Mouse (Mus musculus): ENCODE data around the gene Pik3cg. TPM values are rescaled to one million over a fixed set of nuclear protein-coding genes. Genes with fewer than 3 reads are reported as not detected.
"Not testable (repeated sequence)": the region's sequence is repeated elsewhere in the genome, so short reads cannot be mapped to it uniquely, and the experiment has no call there.

Pik3cg gene
- polyA plus RNA-seq (2015; fragmentation: Nextera tagmentation; extraction: Ambion mirVana), result 2.8 and 3.3 TPM in 2 replicates

GRCm38 (mm10) chr12:32207948-32208891 lies at the start of gene Pik3cg:
TSS of gene Pik3cg (minus strand) at chr12:32208659.
- Histone ChIP-seq H3K4me3 (ENCODE audit: low read depth, low read length) (peak within 1 kb of the TSS; percentile 58), H3K4me2 (ENCODE audit: low read depth, low read length) (peak within 1 kb of the TSS; percentile 69), H3K36me3 (replicated peaks; ENCODE audit: insufficient read depth, low read length) (peaks cover 13% of the 10 kb centered on the region), H3K27ac (ENCODE audit: low read depth) (peak within 1 kb of the TSS; percentile 81), H3K9me3 (ENCODE audit: low read length) (no peaks in the 10 kb centered on the region), H3K4me1 (ENCODE audit: insufficient read depth) (peaks cover 16% of the 10 kb centered on the region), H3K9ac (replicated peaks) (peak within 1 kb of the TSS; percentile 68), H3K27me3 (ENCODE audit: insufficient read depth, low read length) (no peaks in the 10 kb centered on the region)
- WGBS (ENCODE audit: insufficient replicate concordance), result 16% methylated on average over 22 of the region's 22 CpGs
- ATAC-seq (peak; percentile 75), DNase-seq (peak; percentile 51)
- TF ChIP-seq CTCF (IDR thresholded peaks at IDR 0.05; ENCODE audit: low read depth) (no peak), EP300 (IDR thresholded peaks at IDR 0.05; ENCODE audit: low read depth) (no peak; the same call in 1 of the 2 replicates)

- TF ChIP-seq EP300 (IDR thresholded peaks at IDR 0.05; ENCODE audit: low read depth), result no peak
- no peak for TF ChIP-seq CTCF (IDR thresholded peaks at IDR 0.05; ENCODE audit: low read depth)
- Histone ChIP-seq H3K4me1 (ENCODE audit: insufficient read depth) (no peaks in the 10 kb centered on the region), H3K9ac (replicated peaks) (no peak overlapping the region), H3K4me2 (ENCODE audit: low read depth, low read length) (no peak overlapping the region), H3K36me3 (replicated peaks; ENCODE audit: insufficient read depth, low read length) (no peaks in the 10 kb centered on the region), H3K9me3 (ENCODE audit: low read length) (no peaks in the 10 kb centered on the region), H3K27ac (ENCODE audit: low read depth) (no peak overlapping the region), H3K4me3 (ENCODE audit: low read depth, low read length) (no peak overlapping the region), H3K27me3 (ENCODE audit: insufficient read depth, low read length) (no peaks in the 10 kb centered on the region)
- no peak for DNase-seq
- WGBS (ENCODE audit: insufficient replicate concordance), result 51% methylated on average over 2 of the region's 2 CpGs
- no peak for ATAC-seq
These were observed 40.0 kb upstream of the Pik3cg start for GRCm38 (mm10) chr12:32248483-32248882.

- Histone ChIP-seq H3K4me3 (ENCODE audit: low read depth, low read length) (no peak overlapping the region), H3K27me3 (ENCODE audit: insufficient read depth, low read length) (no peaks in the 10 kb centered on the region), H3K9me3 (ENCODE audit: low read length) (no peaks in the 10 kb centered on the region), H3K36me3 (replicated peaks; ENCODE audit: insufficient read depth, low read length) (no peaks in the 10 kb centered on the region), H3K4me1 (ENCODE audit: insufficient read depth) (no peaks in the 10 kb centered on the region), H3K4me2 (ENCODE audit: low read depth, low read length) (no peak overlapping the region), H3K27ac (ENCODE audit: low read depth) (no peak overlapping the region), H3K9ac (replicated peaks) (no peak overlapping the region)
- TF ChIP-seq CTCF (IDR thresholded peaks at IDR 0.05; ENCODE audit: low read depth) (peak; percentile 81), EP300 (IDR thresholded peaks at IDR 0.05; ENCODE audit: low read depth) (no peak)
- DNase-seq (peak; percentile 47), ATAC-seq (no peak)
- WGBS (ENCODE audit: insufficient replicate concordance), result 56% methylated on average over 5 of the region's 5 CpGs
These were observed 37.2 kb upstream of the Pik3cg start for GRCm38 (mm10) chr12:32245566-32246233.

GRCm38 (mm10) chr12:32243586-32243985 lies 35.1 kb upstream of the Pik3cg start:
- Histone ChIP-seq H3K36me3 (replicated peaks; ENCODE audit: insufficient read depth, low read length) (no peaks in the 10 kb centered on the region), H3K9ac (replicated peaks) (no peak overlapping the region), H3K27ac (ENCODE audit: low read depth) (no peak overlapping the region), H3K27me3 (ENCODE audit: insufficient read depth, low read length) (no peaks in the 10 kb centered on the region), H3K9me3 (ENCODE audit: low read length) (no peaks in the 10 kb centered on the region), H3K4me1 (ENCODE audit: insufficient read depth) (no peaks in the 10 kb centered on the region), H3K4me3 (ENCODE audit: low read depth, low read length) (no peak overlapping the region), H3K4me2 (ENCODE audit: low read depth, low read length) (no peak overlapping the region)
- no peak; the same call in 1 of the 2 replicates for ATAC-seq
- no peak for DNase-seq
- no peak for TF ChIP-seq CTCF (IDR thresholded peaks at IDR 0.05; ENCODE audit: low read depth)
- TF ChIP-seq EP300 (IDR thresholded peaks at IDR 0.05; ENCODE audit: low read depth), result no peak
- 74% methylated on average over 1 of the region's 1 CpGs for WGBS (ENCODE audit: insufficient replicate concordance)

GRCm38 (mm10) chr12:32239134-32239533 lies 30.7 kb upstream of the Pik3cg start:
- not testable (repeated sequence) for H3K4me1 ChIP-seq (ENCODE audit: insufficient read depth); H3K4me2 ChIP-seq (ENCODE audit: low read depth, low read length); H3K9me3 ChIP-seq (ENCODE audit: low read length); H3K9ac ChIP-seq (replicated peaks); H3K4me3 ChIP-seq (ENCODE audit: low read depth, low read length); DNase-seq; H3K27ac ChIP-seq (ENCODE audit: low read depth); H3K27me3 ChIP-seq (ENCODE audit: insufficient read depth, low read length); H3K36me3 ChIP-seq (replicated peaks; ENCODE audit: insufficient read depth, low read length)
- WGBS (ENCODE audit: insufficient replicate concordance), result 76% methylated on average over 3 of the region's 3 CpGs
- ATAC-seq, result 0 out of 2 replicates have a peak, but pooled peaks have one; percentile 40

GRCm38 (mm10) chr12:32238433-32238832 lies 30.0 kb upstream of the Pik3cg start:
- H3K4me2 ChIP-seq (ENCODE audit: low read depth, low read length), result no peak overlapping the region
- no peaks in the 10 kb centered on the region for H3K9me3 ChIP-seq (ENCODE audit: low read length)
- DNase-seq, result no peak
- H3K4me1 ChIP-seq (ENCODE audit: insufficient read depth), result no peaks in the 10 kb centered on the region
- H3K27me3 ChIP-seq (ENCODE audit: insufficient read depth, low read length), result no peaks in the 10 kb centered on the region
- no peak overlapping the region for H3K9ac ChIP-seq (replicated peaks)
- TF ChIP-seq EP300 (IDR thresholded peaks at IDR 0.05; ENCODE audit: low read depth), result no peak
- no peak for TF ChIP-seq CTCF (IDR thresholded peaks at IDR 0.05; ENCODE audit: low read depth)
- H3K4me3 ChIP-seq (ENCODE audit: low read depth, low read length), result no peak overlapping the region
- 70% methylated on average over 5 of the region's 5 CpGs for WGBS (ENCODE audit: insufficient replicate concordance)
- no peak overlapping the region for H3K27ac ChIP-seq (ENCODE audit: low read depth)
- no peaks in the 10 kb centered on the region for H3K36me3 ChIP-seq (replicated peaks; ENCODE audit: insufficient read depth, low read length)
- ATAC-seq, result no peak
